Mouse (Mus musculus) embryo, embryonic 10.5 days (tissue): ENCODE measurements around the gene Hat1.

Source experiments
- DNase-seq: peaks from one replicate; pipeline ENCODE4 v3.0.0-alpha.2; 2015; ENCODE audit warnings: low spot score

The Hat1 gene

GRCm38 (mm10) chr2:71376433-71376906, 12.3 kb upstream of the Hat1 start:
- DNase-seq = peak; percentile 46

GRCm38 (mm10) chr2:71377426-71377825, 11.3 kb upstream of the Hat1 start:
- no peak for DNase-seq

GRCm38 (mm10) chr2:71381962-71382361, 6.8 kb upstream of the Hat1 start:
- DNase-seq = no peak

- DNase-seq = no peak
These were observed 4.9 kb upstream of the Hat1 start for GRCm38 (mm10) chr2:71383890-71384289.

- no peak for DNase-seq
These were observed 992 bp upstream of the Hat1 start for GRCm38 (mm10) chr2:71387766-71388165.

GRCm38 (mm10) chr2:71389864-71390263, 1.1 kb downstream of the Hat1 start:
- no peak for DNase-seq

- DNase-seq = no peak
These were observed 16.9 kb downstream of the Hat1 start for GRCm38 (mm10) chr2:71405613-71406012.

GRCm38 (mm10) chr2:71418760-71419280, 30.1 kb downstream of the Hat1 start:
- peak; percentile 4 for DNase-seq

- no peak for DNase-seq
These were observed 30.6 kb downstream of the Hat1 start for GRCm38 (mm10) chr2:71419408-71419807.

GRCm38 (mm10) chr2:71420895-71421425, 32.2 kb downstream of the Hat1 start:
- DNase-seq = peak; percentile 11

- no peak for DNase-seq
These were observed 35.8 kb downstream of the Hat1 start for GRCm38 (mm10) chr2:71424545-71424944.

GRCm38 (mm10) chr2:71435440-71435839, 46.7 kb downstream of the Hat1 start:
- no peak for DNase-seq

GRCm38 (mm10) chr2:71443376-71443775, 54.6 kb downstream of the Hat1 start:
- DNase-seq = no peak

- peak; percentile 14 for DNase-seq
These were observed 56.9 kb downstream of the Hat1 start for GRCm38 (mm10) chr2:71445536-71446196.

- peak; percentile 37 for DNase-seq
These were observed 60.8 kb downstream of the Hat1 start for GRCm38 (mm10) chr2:71449604-71450003.

GRCm38 (mm10) chr2:71451761-71452160, 63.0 kb downstream of the Hat1 start:
- peak; percentile 13 for DNase-seq

GRCm38 (mm10) chr2:71453161-71453916, 64.6 kb downstream of the Hat1 start, which contains the start of gene Metap1d:
Gene Metap1d (plus strand): TSS chr2:71453276.
- DNase-seq = peak; percentile 99

GRCm38 (mm10) chr2:71453917-71454260, 65.1 kb downstream of the Hat1 start:
- no peak for DNase-seq

GRCm38 (mm10) chr2:71458624-71459023, 69.9 kb downstream of the Hat1 start:
- no peak for DNase-seq

GRCm38 (mm10) chr2:71459659-71460058, 70.9 kb downstream of the Hat1 start:
- DNase-seq = no peak

- DNase-seq = no peak
These were observed 72.4 kb downstream of the Hat1 start for GRCm38 (mm10) chr2:71461139-71461538.

- DNase-seq = no peak
These were observed 72.8 kb downstream of the Hat1 start for GRCm38 (mm10) chr2:71461589-71461988.

GRCm38 (mm10) chr2:71462066-71462465, 73.3 kb downstream of the Hat1 start:
- no peak for DNase-seq
